In genomic region chr5:92442914-92443313, GRCm38 (mm10) we compare ENCODE assay signal across 23 mouse cellular contexts. TPM values are rescaled to one million over a fixed set of nuclear protein-coding genes. Genes with fewer than 3 reads are reported as not detected.
DNase-seq lines count a peak whose midpoint lies in the region; ATAC-seq and TF ChIP-seq lines count a peak whose summit lies in the region.
"Had no signal": no experiment of that assay in that cellular context is flagged by ENCODE, and none has a peak within 500 bp of the region (broad histone marks: within the 10 kb centered on the region; RNA-seq: fewer than 3 reads in every experiment).

No protein-coding gene starts in this region.

- DNase-seq in heart, adult 11 months, result peak; percentile 86
- DNase-seq in heart, postnatal 36 days, result no peak
- DNase-seq in lung, embryonic 14.5 days, result no peak
- no peak for DNase-seq in lung, adult 2 months
- no peak for DNase-seq in cerebellum, postnatal 36 days
- DNase-seq in hindbrain, postnatal 0 days (ENCODE audit: low spot score), result no peak
- no peak for DNase-seq in right cerebral cortex, postnatal 25 days
- DNase-seq: adrenal gland, postnatal 10 days; cerebellum, postnatal 10 days; gastrocnemius, postnatal 14 days; kidney, adult 9 months; kidney, postnatal 36 days; layer of hippocampus, adult 9-11 months; lung, adult 18-20 months had no signal

- H3K4me1 ChIP-seq in lung, embryonic 14.5 days (ENCODE audit: insufficient read depth), result no peaks in the 10 kb centered on the region
- H3K4me1 ChIP-seq in lung, adult 2 months (ENCODE audit: control insufficient read depth, insufficient read depth, low read length), result no peaks in the 10 kb centered on the region
- no peaks in the 10 kb centered on the region for H3K4me1 ChIP-seq in intestine, postnatal 0 days (replicated peaks; ENCODE audit: control insufficient read depth, insufficient read depth, low read length)
- H3K4me1 ChIP-seq in hindbrain, postnatal 0 days (ENCODE audit: insufficient read depth, low read length), result no peaks in the 10 kb centered on the region
- H3K4me1 ChIP-seq: embryonic facial prominence, embryonic 13.5 days; limb, embryonic 10.5 days; midbrain, embryonic 13.5 days; neural tube, embryonic 12.5 days had no signal

- H3K9ac ChIP-seq in lung, embryonic 14.5 days, result no peak overlapping the region
- H3K9ac ChIP-seq in intestine, postnatal 0 days (ENCODE audit: low read depth, low read length), result no peak overlapping the region
- H3K9ac ChIP-seq in hindbrain, postnatal 0 days (replicated peaks; ENCODE audit: low read length), result no peak overlapping the region
- H3K9ac ChIP-seq: embryonic facial prominence, embryonic 13.5 days; midbrain, embryonic 13.5 days; neural tube, embryonic 12.5 days had no signal

- intact Hi-C loops in heart, postnatal 36 days (cut with DNase I), result no loop called here

- WGBS in lung, embryonic 14.5 days, result 23% methylated on average over 7 of the region's 7 CpGs
- WGBS in lung, adult 2 months, result 43% methylated on average over 7 of the region's 7 CpGs
- WGBS in intestine, postnatal 0 days, result 65% methylated on average over 7 of the region's 7 CpGs
- WGBS in hindbrain, postnatal 0 days, result 91% methylated on average over 7 of the region's 7 CpGs

- 0 out of 2 replicates have a peak, but pooled peaks have one; percentile 38 for ATAC-seq in lung, embryonic 14.5 days (ENCODE audit: insufficient read depth)
- ATAC-seq in intestine, postnatal 0 days, result peak; percentile 39; the same call in 1 of the 2 replicates
- ATAC-seq in hindbrain, postnatal 0 days, result no peak
- ATAC-seq: forebrain, embryonic 14.5 days; midbrain, embryonic 13.5 days; Patski had no signal

- no peaks in the 10 kb centered on the region for H3K27me3 ChIP-seq in lung, embryonic 14.5 days (ENCODE audit: insufficient read depth, low read length)
- H3K27me3 ChIP-seq in intestine, postnatal 0 days (replicated peaks; ENCODE audit: control insufficient read depth, insufficient read depth, low read length), result no peaks in the 10 kb centered on the region
- H3K27me3 ChIP-seq in hindbrain, postnatal 0 days (ENCODE audit: insufficient read depth, low read length), result no peaks in the 10 kb centered on the region
- H3K27me3 ChIP-seq: embryonic facial prominence, embryonic 13.5 days; midbrain, embryonic 13.5 days; neural tube, embryonic 12.5 days; Patski had no signal

- H3K36me3 ChIP-seq in lung, embryonic 14.5 days (ENCODE audit: insufficient read depth), result peaks cover 26% of the 10 kb centered on the region
- peaks cover 40% of the 10 kb centered on the region for H3K36me3 ChIP-seq in intestine, postnatal 0 days (ENCODE audit: control insufficient read depth, insufficient read depth)
- H3K36me3 ChIP-seq in hindbrain, postnatal 0 days (ENCODE audit: insufficient read depth, low read length), result peaks cover 23% of the 10 kb centered on the region

- TF ChIP-seq CTCF in lung, embryonic 14.5 days (IDR thresholded peaks at IDR 0.05; ENCODE audit: low read depth), result no peak
- no peak for TF ChIP-seq CTCF in lung, adult 2 months (IDR thresholded peaks at IDR 0.05; ENCODE audit: insufficient read depth, low read length)
- TF ChIP-seq CTCF in intestine, postnatal 0 days (IDR thresholded peaks at IDR 0.05; ENCODE audit: low read depth), result no peak
- TF ChIP-seq CTCF in hindbrain, postnatal 0 days (IDR thresholded peaks at IDR 0.05; ENCODE audit: low read depth), result no peak

- TF ChIP-seq POLR2A in lung, adult 2 months (IDR thresholded peaks at IDR 0.05; ENCODE audit: borderline replicate concordance, extremely low read depth, low read depth, low read length), result no peak

- H3K27ac ChIP-seq in lung, embryonic 14.5 days (ENCODE audit: low read depth), result no peak overlapping the region
- no peak overlapping the region; the same call in 1 of the 2 replicates for H3K27ac ChIP-seq in intestine, postnatal 0 days (ENCODE audit: low read depth, low read length)
- no peak overlapping the region for H3K27ac ChIP-seq in hindbrain, postnatal 0 days
- H3K27ac ChIP-seq: embryonic facial prominence, embryonic 13.5 days; limb, embryonic 10.5 days; macrophage; midbrain, embryonic 13.5 days; neural tube, embryonic 12.5 days; stomach, postnatal 0 days had no signal

- H3K4me2 ChIP-seq in lung, embryonic 14.5 days, result no peak overlapping the region
- H3K4me2 ChIP-seq in intestine, postnatal 0 days (replicated peaks; ENCODE audit: low read depth), result no peak overlapping the region
- no peak overlapping the region for H3K4me2 ChIP-seq in hindbrain, postnatal 0 days (ENCODE audit: low read depth, low read length)
- H3K4me2 ChIP-seq: embryonic facial prominence, embryonic 13.5 days; midbrain, embryonic 13.5 days; neural tube, embryonic 12.5 days had no signal

- no peak overlapping the region for H3K4me3 ChIP-seq in lung, embryonic 14.5 days (ENCODE audit: low read depth, low read length)
- no peak overlapping the region for H3K4me3 ChIP-seq in lung, adult 2 months (replicated peaks; ENCODE audit: extremely low read depth, low read depth, low read length)
- H3K4me3 ChIP-seq in intestine, postnatal 0 days (ENCODE audit: low read depth, low read length), result no peak overlapping the region
- H3K4me3 ChIP-seq in hindbrain, postnatal 0 days (ENCODE audit: low read length), result no peak overlapping the region
- H3K4me3 ChIP-seq: embryonic facial prominence, embryonic 13.5 days; limb, embryonic 10.5 days; midbrain, embryonic 13.5 days; neural tube, embryonic 12.5 days had no signal

- H3K9me3 ChIP-seq in lung, embryonic 14.5 days (ENCODE audit: low read depth, low read length), result no peaks in the 10 kb centered on the region
- H3K9me3 ChIP-seq in intestine, postnatal 0 days (ENCODE audit: control insufficient read depth), result no peaks in the 10 kb centered on the region
- H3K9me3 ChIP-seq in hindbrain, postnatal 0 days (ENCODE audit: low read length), result no peaks in the 10 kb centered on the region
- H3K9me3 ChIP-seq: embryonic facial prominence, embryonic 13.5 days; limb, embryonic 10.5 days; midbrain, embryonic 13.5 days; neural tube, embryonic 12.5 days had no signal

RNA-seq across cellular contexts. Expression of gene Nup54, which starts 7.9 kb away (rescaled TPM):
- total RNA-seq in heart, postnatal 36 days (2021), result 10 to 100 TPM; 15.9 to 17.1 TPM
- 57.8 and 61.9 TPM in 2 replicates for polyA plus RNA-seq in lung, embryonic 14.5 days (2014; fragmentation: Nextera tagmentation; extraction: Ambion mirVana)
- 10.5 and 13.2 TPM in 2 replicates for polyA plus RNA-seq in lung, adult 2 months (2012; rRNA removed)
- 16.4 and 18.4 TPM in 2 replicates for polyA plus RNA-seq in intestine, postnatal 0 days (2015; fragmentation: Nextera tagmentation; extraction: Ambion mirVana)
- 72.6 and 90.2 TPM in 2 replicates for total RNA-seq in hindbrain, postnatal 0 days (2014; rRNA removed)
- polyA plus RNA-seq in hindbrain, postnatal 0 days (2015; fragmentation: Nextera tagmentation; extraction: Ambion mirVana), result 41.3 and 42.3 TPM in 2 replicates
